Mouse (Mus musculus): ENCODE measurements around the gene Pdxdc1. TPM values are rescaled to one million over a fixed set of nuclear protein-coding genes. Genes with fewer than 3 reads are reported as not detected.

Gene Pdxdc1
- total and polyA plus RNA-seq, 2 experiments from 2014 or later, result 64.2 to 89.1 TPM

DNA sequence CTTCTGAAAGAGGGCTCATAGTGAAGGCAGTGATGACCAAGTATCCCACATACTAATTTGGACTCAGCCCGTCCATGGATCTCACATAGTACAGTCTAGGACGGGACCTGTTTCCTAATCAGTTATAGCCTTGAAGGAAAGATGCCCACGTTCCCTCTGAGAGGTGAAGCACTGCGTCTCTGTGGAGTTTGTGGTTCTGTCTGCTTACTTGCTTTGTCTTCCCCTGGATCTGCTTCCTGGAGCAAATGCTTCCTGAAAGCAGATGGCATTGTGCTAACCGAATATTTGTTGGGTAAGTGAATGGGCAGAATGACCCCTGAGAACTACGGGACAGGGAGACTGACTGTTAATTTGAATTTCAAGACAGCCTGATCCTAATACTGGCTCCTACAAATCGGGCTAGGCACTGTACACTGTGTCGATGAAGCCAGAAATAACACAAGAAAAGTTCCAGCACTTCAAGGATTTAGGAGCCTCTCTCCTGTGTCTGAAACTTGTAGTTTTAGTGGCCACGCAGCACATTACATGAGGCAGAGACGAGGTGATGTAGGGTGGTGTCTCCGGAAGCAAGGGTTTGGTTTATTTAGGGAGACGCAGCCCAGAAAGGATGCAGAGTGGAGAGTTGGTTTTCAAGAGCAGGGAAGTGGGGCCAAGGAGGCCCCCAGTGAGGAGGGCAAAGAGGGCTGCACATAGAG lies 83.0 kb downstream of the Pdxdc1 start:
- peak overlapping the region; percentile 96 for H3K27ac ChIP-seq
- ATAC-seq, result no peak
- 27% methylated on average over 12 of the region's 12 CpGs for WGBS

DNA sequence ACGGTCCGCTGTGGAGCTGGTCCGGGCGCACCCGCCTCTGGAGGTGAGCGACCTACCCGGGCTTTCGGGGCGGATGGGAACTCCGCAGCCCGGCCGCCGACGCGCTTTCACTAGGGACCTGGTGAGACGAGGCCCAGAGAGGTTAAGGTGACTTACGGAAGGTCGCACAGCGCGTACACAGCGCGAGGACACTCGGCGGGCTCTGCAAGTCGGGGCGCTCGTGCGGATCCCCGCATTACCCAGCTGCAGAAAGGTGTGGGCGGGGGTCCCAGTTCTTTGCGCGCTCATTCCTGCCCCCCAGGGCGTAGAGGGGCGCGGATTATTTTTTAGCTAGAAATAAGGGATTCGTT lies 83.6 kb downstream of the Pdxdc1 start:
- peak overlapping the region; percentile 89 for H3K9ac ChIP-seq (replicated peaks; ENCODE audit: low read length)
- ATAC-seq (peak; percentile 54), DNase-seq (ENCODE audit: low spot score) (no peak)
- peak overlapping the region; percentile 92 for H3K4me3 ChIP-seq (ENCODE audit: low read length)
- no peaks in the 10 kb centered on the region for H3K9me3 ChIP-seq (ENCODE audit: low read length)
- TF ChIP-seq CTCF (IDR thresholded peaks at IDR 0.05; ENCODE audit: low read depth), result no peak
- H3K4me2 ChIP-seq (ENCODE audit: low read depth, low read length), result peak overlapping the region; percentile 85
- peak overlapping the region; percentile 96 for H3K27ac ChIP-seq
- H3K4me1 ChIP-seq (ENCODE audit: insufficient read depth, low read length), result peaks cover 13% of the 10 kb centered on the region; the same call in 1 of the 2 replicates
- peaks cover 7% of the 10 kb centered on the region for H3K36me3 ChIP-seq (ENCODE audit: insufficient read depth, low read length)
- under 1% methylated on average over 36 of the region's 36 CpGs for WGBS
- no peaks in the 10 kb centered on the region for H3K27me3 ChIP-seq (ENCODE audit: insufficient read depth, low read length)

More for the DNA sequence above, 83.0 kb downstream of the Pdxdc1 start:
- Histone ChIP-seq H3K4me2 (ENCODE audit: low read depth, low read length) (peak overlapping the region; percentile 85), H3K9ac (replicated peaks; ENCODE audit: low read length) (peak overlapping the region; percentile 89), H3K9me3 (ENCODE audit: low read length) (no peaks in the 10 kb centered on the region), H3K4me3 (ENCODE audit: low read length) (peak overlapping the region; percentile 92), H3K4me1 (ENCODE audit: insufficient read depth, low read length) (peaks cover 13% of the 10 kb centered on the region; the same call in 1 of the 2 replicates), H3K27me3 (ENCODE audit: insufficient read depth, low read length) (no peaks in the 10 kb centered on the region), H3K36me3 (ENCODE audit: insufficient read depth, low read length) (0 out of 2 replicates have a peak, but pooled peaks cover 4% of the 10 kb centered on the region)
- no peak for TF ChIP-seq CTCF (IDR thresholded peaks at IDR 0.05; ENCODE audit: low read depth)
- DNase-seq (ENCODE audit: low spot score), result peak; percentile 15

DNA sequence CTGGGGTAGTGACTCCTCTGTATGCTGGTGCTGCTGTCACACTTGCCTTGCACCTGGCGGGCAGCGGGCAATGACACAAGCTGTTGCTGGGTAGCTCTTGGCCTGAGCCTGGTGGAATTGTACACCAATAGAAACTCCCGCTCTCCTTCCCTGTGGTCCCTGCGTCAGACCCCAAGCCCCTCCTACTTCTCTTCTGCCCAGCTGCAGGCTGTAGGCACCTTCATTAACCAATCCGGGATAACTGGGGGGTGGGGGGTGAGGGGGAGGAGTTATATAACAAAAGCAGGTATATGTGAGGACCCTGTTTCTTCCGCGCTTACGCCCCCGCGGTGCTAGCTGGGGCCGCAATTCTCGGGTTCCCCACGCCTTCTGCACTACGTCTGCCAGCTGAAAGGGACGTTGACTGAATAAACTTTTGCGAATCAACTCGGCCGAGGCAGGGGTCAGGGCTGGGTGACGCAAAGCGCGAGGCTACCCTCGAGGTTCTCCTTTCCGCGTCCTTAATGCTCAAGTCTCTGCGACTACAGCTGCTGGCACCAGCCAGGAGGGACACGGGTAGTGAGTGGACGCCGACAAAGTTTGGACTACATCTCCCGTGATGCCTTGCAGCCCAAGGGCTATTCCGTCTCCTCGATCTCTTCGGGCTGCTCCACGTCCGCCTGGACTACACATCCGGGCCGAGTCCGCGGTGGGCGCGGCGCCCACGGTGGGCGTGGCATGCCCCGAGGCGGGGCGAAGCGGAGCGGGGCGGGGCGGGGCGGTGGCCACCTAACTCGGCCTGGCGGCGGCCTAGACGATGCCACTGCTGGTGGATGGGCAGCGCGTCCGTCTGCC lies 84.2 kb downstream of the Pdxdc1 start, which contains the start of gene Ntan1:
TSS of gene Ntan1 (plus strand) at position 286 of the 834 bp plus-strand sequence.
- Histone ChIP-seq H3K4me1 (ENCODE audit: insufficient read depth, low read length) (peaks cover 13% of the 10 kb centered on the region; the same call in 1 of the 2 replicates), H3K9me3 (ENCODE audit: low read length) (no peaks in the 10 kb centered on the region), H3K36me3 (ENCODE audit: insufficient read depth, low read length) (peaks cover 9% of the 10 kb centered on the region), H3K9ac (replicated peaks; ENCODE audit: low read length) (peak within 1 kb of the TSS; percentile 89), H3K4me3 (ENCODE audit: low read length) (peak within 1 kb of the TSS; percentile 92), H3K27ac (peak within 1 kb of the TSS; percentile 96), H3K4me2 (ENCODE audit: low read depth, low read length) (peak within 1 kb of the TSS; percentile 85), H3K27me3 (ENCODE audit: insufficient read depth, low read length) (no peaks in the 10 kb centered on the region)
- WGBS, result under 1% methylated on average over 53 of the region's 58 CpGs
- peak; percentile 25 for TF ChIP-seq CTCF (IDR thresholded peaks at IDR 0.05; ENCODE audit: low read depth)
- peak; percentile 95 for ATAC-seq
- DNase-seq (ENCODE audit: low spot score), result peak; percentile 97

DNA sequence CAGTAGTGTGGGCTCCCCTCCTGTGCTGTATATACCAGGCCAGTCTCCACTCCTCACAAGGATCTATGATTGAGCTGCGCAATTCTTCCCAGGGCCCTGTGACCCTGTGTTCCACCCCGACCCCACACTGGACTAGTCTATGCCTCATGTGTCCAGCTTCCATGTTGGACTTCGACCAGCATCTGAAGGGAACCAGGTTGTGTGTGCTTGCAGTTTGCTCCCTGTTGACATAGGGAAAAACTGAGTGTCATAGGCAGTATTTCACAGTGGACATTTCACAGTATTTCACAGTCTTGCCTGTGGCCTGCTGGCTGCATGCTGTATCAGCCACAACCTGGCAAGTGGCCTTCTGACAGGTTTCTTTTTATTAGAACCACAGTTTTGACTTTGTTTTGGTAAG lies 89.7 kb downstream of the Pdxdc1 start:
- 97% methylated on average over 3 of the region's 3 CpGs for WGBS
- peaks cover 58% of the 10 kb centered on the region for H3K36me3 ChIP-seq (ENCODE audit: insufficient read depth, low read length)
- no peak overlapping the region for H3K27ac ChIP-seq
- H3K4me1 ChIP-seq (ENCODE audit: insufficient read depth, low read length), result no peaks in the 10 kb centered on the region
- ATAC-seq, result no peak
- H3K9me3 ChIP-seq (ENCODE audit: low read length), result no peaks in the 10 kb centered on the region
- no peak for TF ChIP-seq CTCF (IDR thresholded peaks at IDR 0.05; ENCODE audit: low read depth)
- H3K27me3 ChIP-seq (ENCODE audit: insufficient read depth, low read length), result no peaks in the 10 kb centered on the region
- no peak overlapping the region for H3K4me2 ChIP-seq (ENCODE audit: low read depth, low read length)
- H3K4me3 ChIP-seq (ENCODE audit: low read length), result no peak overlapping the region
- DNase-seq (ENCODE audit: low spot score), result no peak
- no peak overlapping the region for H3K9ac ChIP-seq (replicated peaks; ENCODE audit: low read length)

DNA sequence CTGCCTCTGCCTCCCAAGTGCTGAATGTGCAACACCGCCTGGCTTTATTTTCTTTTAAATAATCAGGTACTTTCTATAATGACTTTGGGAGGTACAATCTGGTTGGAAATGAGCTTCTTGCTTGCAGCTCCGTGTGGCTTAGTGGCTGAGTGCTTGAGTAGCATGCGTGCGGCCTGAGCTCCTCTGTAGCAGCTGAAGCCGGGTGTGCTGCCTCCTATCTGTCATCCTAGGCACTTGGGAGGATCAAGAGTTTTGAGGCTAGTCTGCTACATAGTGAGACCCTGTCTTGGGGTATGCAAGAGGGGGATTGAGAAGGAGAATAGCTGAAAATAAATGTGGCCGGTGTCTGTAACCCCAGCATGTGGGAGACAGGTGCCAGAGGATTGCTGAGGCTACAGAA lies 90.8 kb downstream of the Pdxdc1 start:
- ATAC-seq (no peak), DNase-seq (ENCODE audit: low spot score) (no peak)
- Histone ChIP-seq H3K27ac (no peak overlapping the region), H3K4me1 (ENCODE audit: insufficient read depth, low read length) (no peaks in the 10 kb centered on the region), H3K9ac (replicated peaks; ENCODE audit: low read length) (no peak overlapping the region), H3K36me3 (ENCODE audit: insufficient read depth, low read length) (peaks cover 67% of the 10 kb centered on the region), H3K4me3 (ENCODE audit: low read length) (no peak overlapping the region), H3K9me3 (ENCODE audit: low read length) (no peaks in the 10 kb centered on the region), H3K4me2 (ENCODE audit: low read depth, low read length) (no peak overlapping the region), H3K27me3 (ENCODE audit: insufficient read depth, low read length) (no peaks in the 10 kb centered on the region)
- no peak for TF ChIP-seq CTCF (IDR thresholded peaks at IDR 0.05; ENCODE audit: low read depth)
- 90% methylated on average over 6 of the region's 6 CpGs for WGBS

DNA sequence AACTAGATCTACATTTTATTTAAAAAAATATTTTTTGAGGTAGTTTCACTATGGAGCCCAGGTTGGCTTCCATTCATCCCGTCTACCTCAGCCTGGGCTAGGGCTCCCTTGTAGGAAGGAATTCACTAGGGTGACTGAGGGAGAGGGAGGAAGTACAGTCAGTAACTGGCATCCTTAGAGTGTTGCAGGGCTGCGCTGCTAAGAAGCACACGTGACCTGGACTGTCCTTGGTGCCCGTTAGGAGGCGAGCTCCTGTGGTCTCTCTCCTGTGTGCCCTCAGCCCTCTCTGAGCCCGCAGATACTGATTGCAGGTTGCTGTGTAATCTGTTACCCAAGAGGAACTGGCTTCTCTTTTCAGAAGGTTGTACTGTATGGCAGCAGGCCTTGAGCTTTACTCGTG lies 94.5 kb downstream of the Pdxdc1 start:
- Histone ChIP-seq H3K4me2 (ENCODE audit: low read depth, low read length) (no peak overlapping the region), H3K36me3 (ENCODE audit: insufficient read depth, low read length) (peaks cover 76% of the 10 kb centered on the region), H3K4me3 (ENCODE audit: low read length) (no peak overlapping the region), H3K27me3 (ENCODE audit: insufficient read depth, low read length) (no peaks in the 10 kb centered on the region), H3K9me3 (ENCODE audit: low read length) (no peaks in the 10 kb centered on the region), H3K4me1 (ENCODE audit: insufficient read depth, low read length) (no peaks in the 10 kb centered on the region), H3K27ac (no peak overlapping the region), H3K9ac (replicated peaks; ENCODE audit: low read length) (no peak overlapping the region)
- DNase-seq (ENCODE audit: low spot score) (no peak), ATAC-seq (no peak)
- WGBS, result 97% methylated on average over 7 of the region's 7 CpGs
- no peak for TF ChIP-seq CTCF (IDR thresholded peaks at IDR 0.05; ENCODE audit: low read depth)

Data from hindbrain, postnatal 0 days (tissue).